Mouse (Mus musculus) 3T3-L1 (cell line): ENCODE data around the gene Atg16l1.

Experiments used
- DNase-seq: peaks from one replicate; pipeline ENCODE4 v3.0.0-alpha.2; 2015; ENCODE audit warnings: low read depth, low spot score

Gene Atg16l1

GRCm38 (mm10) chr1:87771724-87772123, 16.1 kb downstream of the Atg16l1 start:
- no peak for DNase-seq

DNA sequence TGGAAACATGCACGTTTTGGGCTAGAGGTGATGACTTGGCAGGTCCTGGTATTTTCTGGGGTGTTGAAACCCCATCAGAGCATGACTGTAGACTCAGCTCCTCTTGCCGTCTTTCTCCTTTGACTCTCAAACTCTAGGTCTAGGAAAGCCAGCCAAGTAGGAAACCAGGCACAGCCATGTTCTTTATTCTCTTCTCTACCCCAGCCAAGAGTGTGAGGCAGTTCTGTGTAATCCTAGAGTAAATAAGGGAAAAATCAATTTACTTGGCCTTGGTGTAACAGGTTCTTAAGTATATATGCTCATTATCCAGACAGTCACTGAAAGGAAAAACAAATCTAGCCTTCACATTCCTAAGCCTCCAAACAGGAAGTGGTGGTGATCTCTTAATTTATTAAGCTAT, 17.7 kb downstream of the Atg16l1 start:
- no peak for DNase-seq

DNA sequence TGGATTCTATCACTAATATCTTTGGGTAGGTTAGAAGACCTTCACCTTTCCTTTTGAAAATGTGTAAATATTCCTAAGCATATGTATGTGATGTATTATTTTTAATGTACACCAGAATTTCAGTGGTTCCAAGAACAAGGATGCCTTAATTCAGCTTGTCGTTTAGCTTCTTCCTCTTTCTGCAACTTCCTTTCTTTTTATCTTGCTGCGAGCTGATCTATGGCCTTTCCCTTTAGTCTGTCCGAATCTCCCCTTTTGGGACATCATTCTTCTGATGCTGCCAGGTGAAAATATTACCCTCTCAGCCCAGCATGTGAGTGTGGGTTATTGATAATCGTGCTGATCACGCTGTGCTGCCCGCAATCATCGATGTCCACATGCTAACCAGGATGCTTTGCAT, 19.2 kb downstream of the Atg16l1 start:
- no peak for DNase-seq

DNA sequence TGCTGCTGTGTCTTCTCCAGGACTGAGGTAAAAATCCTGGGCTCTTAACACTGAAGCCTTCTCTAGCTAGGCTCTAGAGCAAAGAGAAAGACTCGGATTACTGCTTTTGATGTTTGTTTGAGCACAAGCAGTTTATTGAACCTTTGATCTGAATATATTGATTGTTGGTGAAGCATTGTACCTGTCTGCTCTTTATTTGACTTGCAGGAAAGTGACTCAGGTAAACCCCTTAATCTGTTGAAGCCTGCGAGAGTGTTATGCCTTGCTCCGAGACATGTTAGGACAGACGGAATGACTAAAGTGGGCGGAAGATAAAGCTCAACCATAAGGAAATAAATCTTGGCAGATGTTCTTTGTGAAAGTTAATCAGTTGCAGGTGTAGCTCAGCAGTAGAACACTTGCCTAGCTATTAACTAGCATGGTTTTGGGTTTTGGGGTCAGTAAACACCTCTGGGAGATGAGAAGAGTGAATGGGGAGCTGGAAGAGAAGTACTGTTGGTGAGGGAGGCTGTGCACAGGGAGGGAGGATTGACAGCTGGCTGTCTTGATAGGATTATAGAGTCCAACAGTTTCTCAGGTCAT, 23.6 kb downstream of the Atg16l1 start:
- peak; percentile 18 for DNase-seq

GRCm38 (mm10) chr1:87785703-87786102, 30.0 kb downstream of the Atg16l1 start:
- no peak for DNase-seq

DNA sequence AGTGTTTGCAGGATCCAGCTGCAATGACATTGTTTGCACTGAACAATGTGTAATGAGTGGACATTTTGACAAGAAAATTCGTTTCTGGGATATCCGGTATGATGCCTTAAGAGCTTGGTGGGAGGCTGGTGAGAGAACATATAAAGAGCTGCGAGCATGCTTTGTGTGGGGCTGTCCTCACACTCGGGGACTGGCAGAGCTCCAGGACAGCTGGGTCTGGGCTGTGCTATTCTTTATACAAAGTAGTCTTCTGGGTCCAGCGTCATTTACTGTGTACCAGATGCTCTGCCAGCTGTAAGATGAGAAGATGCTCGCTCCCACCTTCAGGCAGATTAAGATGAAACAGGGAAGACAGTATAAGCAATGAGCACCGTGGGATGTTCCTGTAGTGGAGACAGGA, 30.6 kb downstream of the Atg16l1 start:
- no peak for DNase-seq

DNA sequence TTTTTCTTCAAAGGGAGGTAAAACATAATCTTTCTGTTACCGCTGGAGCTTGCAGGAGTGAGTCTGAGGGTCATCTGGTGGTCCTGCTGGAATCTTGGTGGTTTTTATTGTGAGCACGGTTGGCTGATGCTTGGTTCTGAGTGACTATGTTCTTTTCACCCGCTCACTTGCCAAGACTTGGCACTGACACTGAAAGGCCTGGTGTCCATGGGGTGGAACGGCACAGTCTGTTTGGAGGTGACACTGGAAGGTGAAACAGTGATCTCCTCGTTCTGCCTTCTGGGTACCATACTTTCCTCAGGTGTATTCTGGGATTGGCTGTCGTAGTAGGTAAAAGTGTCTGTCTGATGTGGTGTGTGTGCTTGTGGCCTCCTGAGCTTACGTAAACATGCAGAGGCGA, 34.0 kb downstream of the Atg16l1 start:
- no peak for DNase-seq

- peak; percentile 82 for DNase-seq
These were observed 36.9 kb downstream of the Atg16l1 start for GRCm38 (mm10) chr1:87792438-87793137.

- no peak for DNase-seq
These were observed 37.4 kb downstream of the Atg16l1 start for GRCm38 (mm10) chr1:87793138-87793449.

DNA sequence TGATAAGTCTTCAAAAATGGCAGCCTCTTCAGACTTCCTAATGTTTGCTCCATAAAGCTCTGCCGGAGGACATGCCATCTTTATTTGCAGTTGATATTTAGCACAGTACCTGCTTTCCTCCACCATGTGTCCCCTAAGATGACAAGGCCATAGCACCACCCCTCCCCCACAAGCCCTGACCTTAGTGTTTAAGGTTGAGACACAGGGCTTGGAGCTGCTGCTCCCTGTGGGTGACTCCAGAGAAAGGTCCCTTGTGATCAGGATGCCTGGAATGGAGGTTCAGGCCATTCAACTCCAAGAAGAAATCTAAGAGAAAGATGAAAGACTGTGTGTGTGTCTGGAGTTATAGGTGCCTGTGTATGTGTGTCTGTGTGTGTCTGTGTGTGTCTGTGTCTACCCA, 42.0 kb downstream of the Atg16l1 start:
- no peak for DNase-seq

DNA sequence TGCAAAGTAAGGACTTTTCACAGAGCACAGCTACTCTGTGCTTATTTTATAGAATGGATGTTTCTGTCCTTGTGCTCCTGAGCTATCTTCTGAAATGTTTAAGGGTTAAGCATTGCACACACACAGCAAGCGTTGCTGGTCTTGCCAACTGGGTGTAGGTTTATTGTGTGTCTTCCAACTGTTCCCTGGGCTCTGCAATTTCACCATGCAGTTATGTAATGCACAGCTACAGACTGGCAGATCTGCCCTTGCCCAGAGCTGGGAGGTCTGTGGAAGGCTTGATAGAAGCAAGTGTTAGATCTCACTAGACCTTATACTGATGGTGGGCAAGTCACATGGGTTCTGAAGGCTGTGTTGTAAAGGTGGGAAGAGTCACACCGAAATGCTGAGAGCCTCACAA, 42.6 kb downstream of the Atg16l1 start:
- DNase-seq = no peak

DNA sequence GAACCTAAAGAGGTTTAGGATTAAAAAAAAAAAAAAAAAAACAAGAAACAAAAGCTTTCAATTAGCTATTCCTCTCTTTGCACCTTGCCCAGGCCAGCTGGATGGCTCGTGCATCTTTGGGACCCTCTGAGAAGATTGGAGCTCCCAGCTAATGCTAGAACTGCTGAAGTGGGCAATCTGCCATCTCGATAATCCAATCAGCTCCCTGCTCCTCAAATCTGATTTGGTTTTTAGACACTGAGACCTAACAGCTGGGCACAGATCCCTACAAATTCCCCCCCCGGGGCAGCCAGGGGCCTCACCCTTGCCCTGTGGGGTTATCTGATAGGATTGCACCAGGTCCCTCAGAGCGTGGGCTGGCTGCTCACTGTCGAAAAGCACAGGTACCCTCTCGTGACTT, 47.9 kb downstream of the Atg16l1 start, which contains the start of gene Sag:
Sag (plus strand) TSS at position 105 of the 400 bp plus-strand sequence.
- no peak for DNase-seq

- no peak for DNase-seq
These were observed 52.1 kb downstream of the Atg16l1 start for GRCm38 (mm10) chr1:87807751-87808150.

GRCm38 (mm10) chr1:87811391-87811790, 55.7 kb downstream of the Atg16l1 start:
- no peak for DNase-seq

- no peak for DNase-seq
These were observed 56.4 kb downstream of the Atg16l1 start for GRCm38 (mm10) chr1:87812061-87812460.

GRCm38 (mm10) chr1:87813155-87813554, 57.5 kb downstream of the Atg16l1 start:
- no peak for DNase-seq

DNA sequence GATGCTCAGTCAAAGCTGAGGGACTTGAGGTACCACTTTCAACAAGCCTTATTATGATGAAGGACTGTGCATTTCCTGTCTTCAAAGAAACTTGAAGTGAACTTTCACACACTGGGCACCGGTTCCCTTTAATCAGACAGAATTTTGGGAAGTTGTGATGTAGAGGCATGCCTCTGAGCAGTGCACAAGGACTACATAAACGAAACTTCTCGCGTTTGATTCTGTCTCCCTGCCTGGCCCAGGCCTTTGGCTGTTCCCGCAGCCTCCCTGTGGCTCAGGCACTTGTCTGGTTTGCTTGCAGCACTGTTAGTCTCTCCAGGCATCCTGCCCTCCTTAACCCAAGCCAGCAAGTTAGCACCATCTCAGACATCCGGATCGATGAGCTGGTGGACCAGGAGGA, 58.0 kb downstream of the Atg16l1 start:
- DNase-seq = peak; percentile 20

DNA sequence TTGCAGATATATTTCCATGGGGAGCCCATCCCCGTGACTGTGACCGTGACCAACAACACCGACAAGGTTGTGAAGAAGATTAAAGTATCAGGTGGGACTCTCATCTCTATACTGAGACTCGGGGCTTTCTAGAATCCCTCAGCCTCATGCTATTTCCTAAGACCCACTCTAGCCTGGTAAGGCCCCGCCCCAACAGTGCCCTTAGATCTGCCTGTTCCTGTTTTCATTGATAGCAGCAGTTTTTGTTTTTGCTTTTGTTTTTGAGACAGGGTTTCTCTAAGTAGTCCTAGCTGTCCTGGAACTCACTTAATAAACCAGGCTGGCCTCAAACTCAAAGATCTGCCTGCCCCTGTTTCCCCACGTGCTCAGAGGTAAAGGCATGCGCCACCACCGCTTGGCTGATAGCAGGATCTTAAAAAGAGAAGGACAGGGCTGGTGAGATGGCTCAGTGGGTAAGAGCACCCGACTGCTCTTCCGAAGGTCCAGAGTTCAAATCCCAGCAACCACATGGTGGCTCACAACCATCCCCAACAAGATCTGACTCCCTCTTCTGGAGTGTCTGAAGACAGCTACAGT, 68.8 kb downstream of the Atg16l1 start:
- no peak for DNase-seq

DNA sequence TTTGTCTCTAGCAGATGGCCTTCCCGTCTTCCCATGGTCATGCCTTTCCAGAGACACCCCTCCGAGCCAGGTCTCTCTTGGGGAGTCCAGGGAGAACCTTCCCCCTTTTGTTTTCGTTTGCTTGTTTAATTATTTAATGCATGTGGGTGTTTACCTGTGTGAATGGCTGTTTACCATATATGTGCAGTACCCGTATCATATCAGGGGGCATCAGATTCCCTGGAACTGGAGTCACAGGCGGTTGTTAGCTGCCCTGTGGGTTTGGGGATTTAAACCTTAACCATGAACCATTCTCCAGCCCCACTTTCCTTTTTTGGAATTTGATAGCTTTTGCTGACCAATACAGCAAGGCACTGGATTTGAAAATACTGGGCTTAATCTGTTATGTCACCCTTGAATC, 69.6 kb downstream of the Atg16l1 start:
- DNase-seq = no peak

DNA sequence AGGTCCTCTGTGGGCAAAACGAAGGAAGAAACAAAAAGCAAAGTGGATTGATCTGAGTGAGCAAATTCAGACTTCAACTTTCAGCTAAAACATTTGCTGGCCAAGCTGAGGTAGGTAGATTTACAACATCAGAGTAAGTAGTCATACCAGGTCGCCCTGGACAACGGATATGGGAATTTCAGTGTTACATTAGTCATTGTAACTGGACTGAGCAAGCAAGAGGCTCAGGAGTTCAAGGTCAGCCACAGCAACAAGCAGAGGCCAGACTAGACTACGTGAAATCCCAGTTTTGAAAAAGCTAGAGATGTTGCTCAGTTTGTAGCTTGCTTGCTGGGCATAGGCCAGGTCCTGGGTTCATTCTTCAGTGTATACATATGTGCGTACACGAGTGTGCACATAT, 70.3 kb downstream of the Atg16l1 start:
- no peak for DNase-seq

DNA sequence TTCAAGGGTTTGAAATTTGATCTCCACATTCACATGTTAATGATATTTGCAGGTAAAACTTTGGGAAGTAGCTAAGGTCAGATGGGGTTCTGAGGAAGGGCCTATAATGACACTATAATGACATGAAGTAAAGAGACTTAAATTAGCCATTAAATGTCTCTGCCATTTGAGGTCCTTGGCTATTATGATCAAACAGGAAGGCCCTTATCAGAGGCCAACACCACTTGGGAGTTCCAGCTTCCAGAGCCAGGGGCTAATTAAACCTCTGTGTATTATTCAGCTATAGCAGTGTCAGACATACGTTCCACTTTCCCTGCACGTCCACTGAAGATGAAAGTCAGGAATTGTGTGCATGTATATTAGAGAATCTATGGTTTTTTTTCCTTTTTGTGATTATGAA, 70.8 kb downstream of the Atg16l1 start:
- no peak for DNase-seq

- peak; percentile 75 for DNase-seq
These were observed 71.8 kb downstream of the Atg16l1 start for GRCm38 (mm10) chr1:87827476-87827875.

DNA sequence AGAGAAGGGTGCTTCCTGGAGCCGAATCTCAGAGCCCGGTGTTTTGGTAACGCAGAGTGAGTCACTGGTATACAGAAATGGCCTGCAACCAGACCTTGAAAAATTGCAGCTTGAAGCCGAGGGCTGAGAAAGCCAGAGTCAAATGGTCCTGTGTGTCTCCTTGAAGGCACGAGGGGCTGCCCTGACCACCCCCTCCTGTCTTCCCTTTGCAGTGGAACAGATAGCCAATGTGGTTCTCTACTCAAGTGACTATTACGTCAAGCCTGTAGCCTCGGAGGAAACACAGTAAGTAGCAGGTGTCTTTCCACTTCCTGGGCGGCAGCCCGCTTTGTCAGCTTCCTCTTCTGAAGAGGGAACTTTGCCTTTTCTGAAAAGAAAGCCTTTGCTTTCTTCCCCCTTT, 72.5 kb downstream of the Atg16l1 start:
- no peak for DNase-seq
